Mouse (Mus musculus): ENCODE results near the gene Stxbp4.

Gene Stxbp4

GRCm38 (mm10) chr11:90464046-90464595 lies 173.8 kb downstream of the Stxbp4 start:
- no peak for DNase-seq (ENCODE audit: low read depth, low spot score)

- no peak for DNase-seq (ENCODE audit: low read depth, low spot score)
These were observed 177.4 kb downstream of the Stxbp4 start for GRCm38 (mm10) chr11:90460458-90460857.

GRCm38 (mm10) chr11:90452134-90452533 lies 185.8 kb downstream of the Stxbp4 start:
- DNase-seq (ENCODE audit: low read depth, low spot score) = no peak

- no peak for DNase-seq (ENCODE audit: low read depth, low spot score)
These were observed 186.4 kb downstream of the Stxbp4 start for GRCm38 (mm10) chr11:90451506-90451905.

GRCm38 (mm10) chr11:90442462-90442861 lies 195.4 kb downstream of the Stxbp4 start:
- no peak for DNase-seq (ENCODE audit: low read depth, low spot score)

- DNase-seq (ENCODE audit: low read depth, low spot score) = no peak
These were observed 197.0 kb downstream of the Stxbp4 start for GRCm38 (mm10) chr11:90440851-90441250.

GRCm38 (mm10) chr11:90438768-90439167 lies 199.1 kb downstream of the Stxbp4 start:
- DNase-seq (ENCODE audit: low read depth, low spot score) = no peak

Measured in mesoderm, embryonic 11.5 days (tissue).